Comparison of ENCODE assay signal across 10 mouse cellular contexts in the genomic region with DNA sequence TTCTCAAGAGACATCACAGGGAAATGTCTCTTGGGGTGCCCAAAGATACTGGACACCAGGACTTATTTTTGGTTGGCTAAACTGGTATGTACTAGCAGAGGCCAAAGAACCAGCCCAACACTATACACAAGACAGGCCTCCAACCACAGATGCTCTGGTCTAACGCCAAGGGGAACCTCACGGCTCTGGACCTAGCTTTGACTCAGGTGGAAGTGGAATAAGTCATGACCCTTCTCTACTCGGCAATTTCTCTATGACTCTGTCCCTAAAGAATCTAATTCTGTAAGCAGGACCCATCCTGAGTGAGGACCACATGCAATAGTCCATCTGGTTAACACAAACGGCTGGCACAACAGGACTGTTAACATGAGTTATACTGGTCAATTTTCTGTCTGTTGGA. TPM values are rescaled to one million over a fixed set of nuclear protein-coding genes. Genes with fewer than 3 reads are reported as not detected.
DNase-seq lines count a peak whose midpoint lies in the region; ATAC-seq lines count a peak whose summit lies in the region.
"Had no signal": no experiment of that assay in that cellular context is flagged by ENCODE, and none has a peak within 500 bp of the region (broad histone marks: within the 10 kb centered on the region; RNA-seq: fewer than 3 reads in every experiment).

No protein-coding gene starts in this region.

- H3K4me1 ChIP-seq in heart, embryonic 15.5 days (replicated peaks): peaks cover 31% of the 10 kb centered on the region
- H3K4me1 ChIP-seq in hindbrain, embryonic 15.5 days (replicated peaks): peaks cover 31% of the 10 kb centered on the region
- H3K4me1 ChIP-seq in midbrain, embryonic 14.5 days (ENCODE audit: control insufficient read depth, insufficient read depth, low read length): peaks cover 23% of the 10 kb centered on the region

- DNase-seq in heart, adult 18-20 months: no peak
- peak; percentile 26 for DNase-seq in Muller cell, postnatal 12 days (ENCODE audit: inconsistent ontology term)
- DNase-seq in midbrain, embryonic 14.5 days: no peak
- DNase-seq in thymus, postnatal 36 days: no peak
- no peak for DNase-seq in layer of hippocampus, postnatal 14 days (ENCODE audit: low spot score in 2 of 2)
- no peak for DNase-seq in lung, postnatal 14 days
- DNase-seq: cerebellum, postnatal 10 days; kidney, postnatal 4 days had no signal

- no peak overlapping the region for H3K27ac ChIP-seq in heart, embryonic 15.5 days
- no peak overlapping the region for H3K27ac ChIP-seq in hindbrain, embryonic 15.5 days (replicated peaks)
- H3K27ac ChIP-seq in midbrain, embryonic 14.5 days (replicated peaks; ENCODE audit: low read depth, low read length): no peak overlapping the region

- peak overlapping the region; percentile 78 for H3K4me2 ChIP-seq in heart, embryonic 15.5 days
- H3K4me2 ChIP-seq in hindbrain, embryonic 15.5 days: peak overlapping the region; percentile 98
- peak overlapping the region; percentile 98 for H3K4me2 ChIP-seq in midbrain, embryonic 14.5 days (ENCODE audit: low read length)

- ATAC-seq in heart, embryonic 15.5 days (replicated peaks; ENCODE audit: insufficient number of reproducible peaks, insufficient read depth, low FRiP score, low read depth): no peak
- ATAC-seq in hindbrain, embryonic 15.5 days (ENCODE audit: low FRiP score, low read depth): no peak
- ATAC-seq in midbrain, embryonic 14.5 days (ENCODE audit: low FRiP score, low TSS enrichment): no peak

- H3K36me3 ChIP-seq in heart, embryonic 15.5 days: peaks cover 13% of the 10 kb centered on the region
- peaks cover 26% of the 10 kb centered on the region for H3K36me3 ChIP-seq in hindbrain, embryonic 15.5 days
- H3K36me3 ChIP-seq in midbrain, embryonic 14.5 days (ENCODE audit: control insufficient read depth, insufficient read depth, low read length): peaks cover 29% of the 10 kb centered on the region

- H3K9ac ChIP-seq in heart, embryonic 15.5 days: no peak overlapping the region
- H3K9ac ChIP-seq in hindbrain, embryonic 15.5 days: no peak overlapping the region
- peak overlapping the region; percentile 31; the same call in 1 of the 2 replicates for H3K9ac ChIP-seq in midbrain, embryonic 14.5 days (replicated peaks; ENCODE audit: low read length)

- H3K9me3 ChIP-seq in heart, embryonic 15.5 days (replicated peaks): no peaks in the 10 kb centered on the region
- H3K9me3 ChIP-seq in hindbrain, embryonic 15.5 days: no peaks in the 10 kb centered on the region
- no peaks in the 10 kb centered on the region for H3K9me3 ChIP-seq in midbrain, embryonic 14.5 days (ENCODE audit: control insufficient read depth, low read length)

- no peaks in the 10 kb centered on the region for H3K27me3 ChIP-seq in heart, embryonic 15.5 days
- H3K27me3 ChIP-seq in hindbrain, embryonic 15.5 days: no peaks in the 10 kb centered on the region
- H3K27me3 ChIP-seq in midbrain, embryonic 14.5 days (ENCODE audit: control insufficient read depth, insufficient read depth, low read length): no peaks in the 10 kb centered on the region

- peak overlapping the region; percentile 76; the same call in 1 of the 2 replicates for H3K4me3 ChIP-seq in heart, embryonic 15.5 days
- peak overlapping the region; percentile 94 for H3K4me3 ChIP-seq in hindbrain, embryonic 15.5 days
- H3K4me3 ChIP-seq in midbrain, embryonic 14.5 days (replicated peaks; ENCODE audit: low read depth, low read length): peak overlapping the region; percentile 92

- WGBS in heart, embryonic 15.5 days: 62% methylated on average over 4 of the region's 4 CpGs
- 81% methylated on average over 4 of the region's 4 CpGs for WGBS in hindbrain, embryonic 15.5 days
- 79% methylated on average over 4 of the region's 4 CpGs for WGBS in midbrain, embryonic 14.5 days

RNA-seq across cellular contexts. Expression of a gene that starts 1.8 kb away (rescaled TPM):
- 312 and 334 TPM in 2 replicates for polyA plus RNA-seq in heart, embryonic 15.5 days (2015; fragmentation: Nextera tagmentation; extraction: Ambion mirVana)
- 100 to 1,000 TPM; 142 to 150 TPM for total RNA-seq in heart, adult 18-20 months (2021)
- 473 and 479 TPM in 2 replicates for polyA plus RNA-seq in hindbrain, embryonic 15.5 days (2015; fragmentation: Nextera tagmentation; extraction: Ambion mirVana)
- polyA plus RNA-seq in midbrain, embryonic 14.5 days (2014; fragmentation: Nextera tagmentation; extraction: Ambion mirVana): 520 and 567 TPM in 2 replicates
- total RNA-seq in layer of hippocampus, postnatal 14 days (2021): 100 to 1,000 TPM; 223 to 246 TPM

RNA-seq across cellular contexts. Expression of a gene that starts 1.8 kb away (rescaled TPM):
- 14.0 and 14.9 TPM in 2 replicates for polyA plus RNA-seq in heart, embryonic 15.5 days (2015; fragmentation: Nextera tagmentation; extraction: Ambion mirVana)
- total RNA-seq in heart, adult 18-20 months (2021): 10 to 100 TPM; 20.5 to 22.8 TPM
- 9.7 and 10.0 TPM in 2 replicates for polyA plus RNA-seq in hindbrain, embryonic 15.5 days (2015; fragmentation: Nextera tagmentation; extraction: Ambion mirVana)
- 9.5 and 10.0 TPM in 2 replicates for polyA plus RNA-seq in midbrain, embryonic 14.5 days (2014; fragmentation: Nextera tagmentation; extraction: Ambion mirVana)
- 10 to 100 TPM; 12.9 to 13.5 TPM for total RNA-seq in layer of hippocampus, postnatal 14 days (2021)

RNA-seq across cellular contexts. Expression of a gene that starts 34.6 kb away (rescaled TPM):
- 9.5 and 9.9 TPM in 2 replicates for polyA plus RNA-seq in heart, embryonic 15.5 days (2015; fragmentation: Nextera tagmentation; extraction: Ambion mirVana)
- 10 to 100 TPM; 33.7 to 35.8 TPM for total RNA-seq in heart, adult 18-20 months (2021)
- polyA plus RNA-seq in hindbrain, embryonic 15.5 days (2015; fragmentation: Nextera tagmentation; extraction: Ambion mirVana): 11.1 and 15.6 TPM in 2 replicates
- 3.6 and 5.4 TPM in 2 replicates for polyA plus RNA-seq in midbrain, embryonic 14.5 days (2014; fragmentation: Nextera tagmentation; extraction: Ambion mirVana)
- 10 to 100 TPM; 12.3 to 16.0 TPM for total RNA-seq in layer of hippocampus, postnatal 14 days (2021)
